Mouse (Mus musculus) ES-E14 (cell line): ENCODE results near the gene Fam72a.

Experiments
- CHD2 ChIP-seq: IDR thresholded peaks from 2 replicates; pipeline ENCODE4 v1.6.1; 2014; ENCODE audit warnings: mild to moderate bottlenecking, low read depth, low read length, inconsistent platforms
- HCFC1 ChIP-seq: IDR thresholded peaks from 2 replicates; pipeline ENCODE4 v1.6.1; 2012; ENCODE audit warnings: low read length, inconsistent platforms, borderline replicate concordance; ENCODE audit not compliant: insufficient read depth
- MAFK ChIP-seq: IDR thresholded peaks from 2 replicates; pipeline ENCODE4 v1.6.1; 2014; ENCODE audit warnings: mild to moderate bottlenecking, low read depth, low read length, inconsistent platforms; ENCODE audit not compliant: insufficient read depth
- ZC3H11A ChIP-seq: IDR thresholded peaks from 2 replicates; pipeline ENCODE4 v1.6.1; 2012; ENCODE audit warnings: low read depth, mild to moderate bottlenecking, inconsistent platforms, low read length, borderline replicate concordance
- ZNF384 ChIP-seq: IDR thresholded peaks from 2 replicates; pipeline ENCODE4 v1.6.1; 2012; ENCODE audit warnings: low read depth, low read length, inconsistent platforms

- TF ChIP-seq ZC3H11A, result no peak
- TF ChIP-seq HCFC1, result no peak
- TF ChIP-seq ZNF384, result no peak
- no peak for TF ChIP-seq CHD2
- TF ChIP-seq MAFK, result no peak
Observed at GRCm38 (mm10) chr1:131543886-131544565, 16.3 kb downstream of the Fam72a start.
